Mouse (Mus musculus) liver, adult 2 months (tissue): Measurements from ENCODE around the gene Rilpl1.

Experiments used
- CTCF ChIP-seq: fragments of 200-500 bp; IDR thresholded peaks from 2 replicates; pipeline ENCODE4 v1.5.1; 2011; ENCODE audit warnings: low read depth, low read length, control low read depth
- POLR2A ChIP-seq: fragments of 200-500 bp; IDR thresholded peaks from 2 replicates; pipeline ENCODE4 v1.6.1; 2011; ENCODE audit warnings: low read length, control low read depth; ENCODE audit not compliant: insufficient read depth; ENCODE audit errors: extremely low read depth

DNA sequence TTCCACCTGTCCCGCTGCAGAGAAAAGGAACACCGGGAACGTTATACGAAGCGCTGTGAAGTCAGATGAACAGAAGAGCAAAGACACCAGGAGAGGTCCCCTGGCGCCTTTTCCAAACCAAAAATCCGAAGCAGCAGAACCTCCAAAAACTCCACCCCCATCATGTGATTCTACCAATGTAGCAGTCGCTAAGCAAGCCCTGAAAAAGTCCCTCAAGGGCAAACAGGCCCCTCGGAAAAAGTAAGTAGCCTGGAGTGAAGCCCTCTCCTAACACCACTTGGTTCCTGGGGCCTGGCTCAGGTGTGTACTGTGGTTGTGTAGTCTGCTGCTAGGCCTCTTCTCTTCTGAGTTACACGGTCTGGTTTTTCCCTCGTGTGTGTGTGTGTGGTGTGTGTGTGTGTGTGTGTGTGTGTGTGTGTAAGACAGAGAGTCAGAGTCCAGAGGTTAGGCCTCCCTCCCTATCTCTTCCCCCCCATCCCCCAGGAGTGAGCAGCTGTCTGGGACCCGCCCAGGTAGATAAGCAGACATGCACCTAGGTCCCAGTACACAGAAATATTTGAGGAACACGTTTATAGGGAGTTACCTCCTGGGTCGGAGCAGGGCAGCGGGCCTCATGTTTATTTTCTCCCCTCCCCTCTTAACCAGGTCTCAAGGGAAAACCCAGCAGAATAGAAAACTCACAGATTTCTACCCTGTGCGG, 80.4 kb downstream of the Rilpl1 start:
- TF ChIP-seq POLR2A (no peak), CTCF (no peak)
